9 mouse cellular contexts compared by ENCODE assay signal in genomic region chr5:146905486-146906172, GRCm38 (mm10). TPM values are rescaled to one million over a fixed set of nuclear protein-coding genes. Genes with fewer than 3 reads are reported as not detected.
DNase-seq lines count a peak whose midpoint lies in the region; ATAC-seq and TF ChIP-seq lines count a peak whose summit lies in the region.
"Had no signal": no experiment of that assay in that cellular context is flagged by ENCODE, and none has a peak within 500 bp of the region (broad histone marks: within the 10 kb centered on the region; RNA-seq: fewer than 3 reads in every experiment).

No protein-coding gene starts in this region.

- WGBS in hindbrain, embryonic 15.5 days, result 24% methylated on average over 14 of the region's 14 CpGs

- H3K27me3 ChIP-seq in hindbrain, embryonic 15.5 days, result no peaks in the 10 kb centered on the region
- peaks cover 11% of the 10 kb centered on the region for H3K27me3 ChIP-seq in megakaryocyte, embryonic 14.5 days (replicated peaks)

- H3K36me3 ChIP-seq in hindbrain, embryonic 15.5 days, result no peaks in the 10 kb centered on the region
- H3K36me3 ChIP-seq in megakaryocyte, embryonic 14.5 days (replicated peaks; ENCODE audit: low read length), result no peaks in the 10 kb centered on the region

- ATAC-seq in hindbrain, embryonic 15.5 days (ENCODE audit: low FRiP score, low read depth), result peak; percentile 50; the same call in 1 of the 2 replicates

- intact Hi-C loops in left cerebral cortex, adult 2 months (cut with DNase I), result loop anchor here (2.0 kb wide), 1 partner anchor 413 kb away; no protein-coding TSS in a partner anchor

- no peaks in the 10 kb centered on the region for H3K4me1 ChIP-seq in hindbrain, embryonic 15.5 days (replicated peaks)
- H3K4me1 ChIP-seq in megakaryocyte, embryonic 14.5 days, result peaks cover 44% of the 10 kb centered on the region

- no peak overlapping the region for H3K27ac ChIP-seq in hindbrain, embryonic 15.5 days (replicated peaks)
- no peak overlapping the region for H3K27ac ChIP-seq in left cerebral cortex, adult 2 months

- H3K9ac ChIP-seq in hindbrain, embryonic 15.5 days, result no peak overlapping the region

- no peaks in the 10 kb centered on the region for H3K9me3 ChIP-seq in hindbrain, embryonic 15.5 days
- H3K9me3 ChIP-seq in megakaryocyte, embryonic 14.5 days, result no peaks in the 10 kb centered on the region

- TF ChIP-seq CTCF in left cerebral cortex, adult 2 months (IDR thresholded peaks at IDR 0.05), result peak; percentile 77

- H3K4me3 ChIP-seq in hindbrain, embryonic 15.5 days, result 0 out of 2 replicates have a peak overlapping the region, but pooled peaks have one; percentile 9
- no peak overlapping the region for H3K4me3 ChIP-seq in left cerebral cortex, adult 2 months
- H3K4me3 ChIP-seq in megakaryocyte, embryonic 14.5 days (replicated peaks), result peak overlapping the region; percentile 83
- H3K4me3 ChIP-seq: myocyte had no signal

- H3K4me2 ChIP-seq in hindbrain, embryonic 15.5 days, result peak overlapping the region; percentile 41

- DNase-seq in ZHBTc4 (ENCODE audit: low read depth, low spot score), result peak; percentile 89
- peak; percentile 87 to 93 for DNase-seq in cerebellum, postnatal 14 days
- peak; percentile 67 for DNase-seq in frontal cortex, postnatal 25 days (ENCODE audit: low spot score in 2 of 2)
- peak; percentile 61 to 79 for DNase-seq in left cerebral cortex, adult 2 months (ENCODE audit: extremely low spot score in 1 of 2, low spot score in 2 of 2)
- DNase-seq in right cerebral cortex, postnatal 10 days (ENCODE audit: low spot score in 2 of 2), result peak; percentile 56 to 84
- DNase-seq in urinary bladder, postnatal 14 days (ENCODE audit: low spot score), result peak; percentile 80

RNA-seq across cellular contexts. Expression of gene Gtf3a, which starts 42.8 kb away (rescaled TPM):
- 107 and 112 TPM in 2 replicates for polyA plus RNA-seq in hindbrain, embryonic 15.5 days (2015; fragmentation: Nextera tagmentation; extraction: Ambion mirVana)
- 10 to 100 TPM; 25.3 to 26.0 TPM for total RNA-seq in left cerebral cortex, adult 2 months (2021)
- 63.5 and 83.9 TPM in 2 replicates for polyA plus RNA-seq in megakaryocyte, embryonic 14.5 days (2012; ENCODE audit: insufficient read depth, low replicate concordance)

RNA-seq across cellular contexts. Expression of gene Mtif3, which starts 58.0 kb away (rescaled TPM):
- 26.7 and 29.0 TPM in 2 replicates for polyA plus RNA-seq in hindbrain, embryonic 15.5 days (2015; fragmentation: Nextera tagmentation; extraction: Ambion mirVana)
- 10 to 100 TPM; 18.1 to 24.9 TPM for total RNA-seq in left cerebral cortex, adult 2 months (2021)
- 0.79 and 6.0 TPM in 2 replicates for polyA plus RNA-seq in megakaryocyte, embryonic 14.5 days (2012; ENCODE audit: insufficient read depth, low replicate concordance)
